Mouse (Mus musculus): Measurements from ENCODE around the gene 3110082J24Rik. TPM values are rescaled to one million over a fixed set of nuclear protein-coding genes. Genes with fewer than 3 reads are reported as not detected.
A peak's percentile ranks its signal among the peaks of the same experiment; 100 is the strongest.

Gene 3110082J24Rik
- total and polyA plus RNA-seq, 3 experiments = not detected

GRCm38 (mm10) chr5:30127921-30128597, 22.2 kb upstream of the 3110082J24Rik start:
- H3K4me1 ChIP-seq (ENCODE audit: control insufficient read depth in 1 of 2, insufficient read depth in 2 of 2, low read length in 2 of 2) = no peaks in the 10 kb centered on the region
- TF ChIP-seq HCFC1 (IDR thresholded peaks at IDR 0.05; ENCODE audit: low read depth, low read length) (no peak), POLR2AphosphoS5 (IDR thresholded peaks at IDR 0.05; ENCODE audit: borderline replicate concordance, low read depth, low read length) (0 out of 2 replicates have a peak, but pooled peaks have one; percentile 28)
- H3K36me3 ChIP-seq (ENCODE audit: control insufficient read depth in 1 of 2, insufficient read depth in 2 of 2, low read length in 2 of 2) = peaks cover 0 to 30% of the 10 kb centered on the region in 2 experiments; a peak in 2 of 4 replicates
- H3K9ac ChIP-seq (ENCODE audit: control insufficient read depth, low read depth, low read length, poor library complexity, severe bottlenecking) = no peak overlapping the region
- no peaks in the 10 kb centered on the region for H3K27me3 ChIP-seq (ENCODE audit: control insufficient read depth in 1 of 2, insufficient read depth in 2 of 2, low read length in 2 of 2)
- H3K27ac ChIP-seq (ENCODE audit: control insufficient read depth, low read depth, low read length) = no peak overlapping the region
- H3K79me2 ChIP-seq (ENCODE audit: control insufficient read depth, insufficient read depth, low read length, poor library complexity) = no peaks in the 10 kb centered on the region
- no peaks in the 10 kb centered on the region for H3K9me3 ChIP-seq (replicated peaks; ENCODE audit: insufficient read depth, low read length)
- H3K4me3 ChIP-seq (ENCODE audit: control insufficient read depth in 1 of 2, insufficient read depth in 1 of 2, low read depth in 2 of 2, low read length in 2 of 2) = no peak overlapping the region
- DNase-seq (ENCODE audit: low read depth, low spot score) = no peak

- H3K4me3 ChIP-seq (ENCODE audit: control insufficient read depth in 1 of 2, insufficient read depth in 1 of 2, low read depth in 2 of 2, low read length in 2 of 2) = no peak overlapping the region
- no peaks in the 10 kb centered on the region for H3K4me1 ChIP-seq (ENCODE audit: control insufficient read depth in 1 of 2, insufficient read depth in 2 of 2, low read length in 2 of 2)
- DNase-seq (ENCODE audit: low read depth, low spot score) = no peak
- no peaks in the 10 kb centered on the region for H3K27me3 ChIP-seq (ENCODE audit: control insufficient read depth in 1 of 2, insufficient read depth in 2 of 2, low read length in 2 of 2)
- H3K9me3 ChIP-seq (replicated peaks; ENCODE audit: insufficient read depth, low read length) = no peaks in the 10 kb centered on the region
- H3K9ac ChIP-seq (ENCODE audit: control insufficient read depth, low read depth, low read length, poor library complexity, severe bottlenecking) = no peak overlapping the region
- H3K27ac ChIP-seq (ENCODE audit: control insufficient read depth, low read depth, low read length) = no peak overlapping the region
- no peaks in the 10 kb centered on the region for H3K79me2 ChIP-seq (ENCODE audit: control insufficient read depth, insufficient read depth, low read length, poor library complexity)
- TF ChIP-seq ZC3H11A (IDR thresholded peaks at IDR 0.05; ENCODE audit: low read depth, low read length) (no peak), ZMIZ1 (IDR thresholded peaks at IDR 0.05; ENCODE audit: low read depth, low read length) (no peak), E2F4 (IDR thresholded peaks at IDR 0.05; ENCODE audit: borderline replicate concordance, low read depth, low read length) (no peak), RAD21 (IDR thresholded peaks at IDR 0.05; ENCODE audit: low read depth, low read length) (no peak), CHD2 (IDR thresholded peaks at IDR 0.05; ENCODE audit: low read length) (no peak), SMC3 (IDR thresholded peaks at IDR 0.05; ENCODE audit: low read depth, low read length) (no peak), RCOR1 (IDR thresholded peaks at IDR 0.05; ENCODE audit: low read depth, low read length) (no peak), TAL1 (IDR thresholded peaks at IDR 0.05; ENCODE audit: low read length) (no peak), MAX (IDR thresholded peaks at IDR 0.05; ENCODE audit: low read length) (no peak), ELF1 (IDR thresholded peaks at IDR 0.05; ENCODE audit: low read depth, low read length) (no peak), CHD1 (IDR thresholded peaks at IDR 0.05; ENCODE audit: low read depth, low read length) (no peak), UBTF (IDR thresholded peaks at IDR 0.05; ENCODE audit: borderline replicate concordance, insufficient read depth, low read depth, low read length) (no peak), SIN3A (IDR thresholded peaks at IDR 0.05; ENCODE audit: low read length) (no peak), MXI1 (IDR thresholded peaks at IDR 0.05; ENCODE audit: low read depth, low read length) (no peak), POLR2AphosphoS5 (IDR thresholded peaks at IDR 0.05; ENCODE audit: borderline replicate concordance, low read depth, low read length) (no peak), MAZ (IDR thresholded peaks at IDR 0.05; ENCODE audit: low read depth, low read length) (no peak), MEF2A (IDR thresholded peaks at IDR 0.05; ENCODE audit: extremely low read depth, insufficient replicate concordance, low read depth, low read length, poor library complexity, severe bottlenecking) (no peak), TBP (IDR thresholded peaks at IDR 0.05; ENCODE audit: low read depth, low read length) (no peak), ZKSCAN1 (IDR thresholded peaks at IDR 0.05; ENCODE audit: low read depth, low read length) (no peak), USF1 (IDR thresholded peaks at IDR 0.05; ENCODE audit: low read depth, low read length) (no peak)
- H3K36me3 ChIP-seq (ENCODE audit: control insufficient read depth in 1 of 2, insufficient read depth in 2 of 2, low read length in 2 of 2) = peaks cover 0 to 18% of the 10 kb centered on the region in 2 experiments; a peak in 2 of 4 replicates
Measured at GRCm38 (mm10) chr5:30126756-30127155, 20.9 kb upstream of the 3110082J24Rik start.
